Mouse (Mus musculus) olfactory bulb, adult 2 months (tissue): ENCODE data around the gene Sln. TPM values are rescaled to one million over a fixed set of nuclear protein-coding genes. Genes with fewer than 3 reads are reported as not detected.
A peak's percentile ranks its signal among the peaks of the same experiment; 100 is the strongest.

Experiments
- H3K27ac ChIP-seq: fragments of 200-500 bp; 2 replicates; pipeline ENCODE4 v1.5.1; 2012; ENCODE audit warnings: low read depth, low read length; ENCODE audit not compliant: insufficient read depth
- H3K4me1 ChIP-seq: fragments of 200-500 bp; 2 replicates; pipeline ENCODE4 v1.6.1; 2012; ENCODE audit warnings: low read length; ENCODE audit not compliant: control insufficient read depth, insufficient read depth
- H3K4me3 ChIP-seq: fragments of 200-500 bp; 2 replicates; pipeline ENCODE4 v1.5.1; 2012; ENCODE audit warnings: mild to moderate bottlenecking, low read depth, low read length, moderate library complexity; ENCODE audit not compliant: insufficient read depth
- CTCF ChIP-seq: fragments of 200-500 bp; IDR thresholded peaks from 2 replicates; pipeline ENCODE4 v1.5.1; 2012; ENCODE audit warnings: low read depth, mild to moderate bottlenecking, low read length, moderate library complexity; ENCODE audit not compliant: insufficient read depth
- POLR2A ChIP-seq: fragments of 200-500 bp; IDR thresholded peaks from 2 replicates; pipeline ENCODE4 v1.6.1; 2012; ENCODE audit warnings: mild to moderate bottlenecking, low read depth, low read length, moderate library complexity; ENCODE audit not compliant: insufficient read depth
- WGBS: fragments of 180-500 bp; shearing (Covaris S2); methylation state at CpG from one replicate; pipeline ENCODE4 v1.1.7; 2018; 5-methylcytosine and 5-hydroxymethylcytosine counted together
- polyA plus RNA-seq: library from polyadenylated mRNA; stranded (reverse); fragments of >200 nt; gene quantifications from 2 replicates; pipeline ENCODE4 v1.2.4, GENCODE M21; 2012; ENCODE audit warnings: low replicate concordance; ENCODE audit not compliant: missing spikeins, insufficient read depth, insufficient read length

The Sln gene
- polyA plus RNA-seq, result not detected in 2 replicates

DNA sequence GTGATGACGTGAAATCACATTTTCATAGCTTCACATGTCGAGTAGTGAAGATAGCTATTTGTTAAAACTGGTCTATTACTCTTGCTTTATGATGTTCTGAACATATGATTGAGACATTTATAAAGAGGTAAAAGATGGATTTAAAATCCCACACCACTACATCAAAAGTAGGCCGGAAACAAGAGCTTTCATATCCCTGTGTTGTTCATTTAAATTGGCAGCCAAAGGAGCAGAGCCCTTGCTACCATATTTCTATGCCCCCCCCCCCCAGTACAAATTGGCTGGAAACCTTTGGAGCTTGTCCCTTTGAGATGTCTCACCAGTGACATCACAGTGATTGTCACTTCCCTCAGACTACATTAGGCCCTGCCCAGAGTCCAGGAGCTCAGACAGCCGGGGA is at the start of gene Sln:
TSS of gene Sln (plus strand) at position 301 of the 400 bp plus-strand sequence.
- Histone ChIP-seq H3K4me3 (no peak within 1 kb of the TSS), H3K27ac (no peak within 1 kb of the TSS), H3K4me1 (peaks cover 3% of the 10 kb centered on the region; the same call in 1 of the 2 replicates)
- 87% methylated on average over 4 of the region's 4 CpGs for WGBS
- TF ChIP-seq POLR2A (no peak), CTCF (no peak)

DNA sequence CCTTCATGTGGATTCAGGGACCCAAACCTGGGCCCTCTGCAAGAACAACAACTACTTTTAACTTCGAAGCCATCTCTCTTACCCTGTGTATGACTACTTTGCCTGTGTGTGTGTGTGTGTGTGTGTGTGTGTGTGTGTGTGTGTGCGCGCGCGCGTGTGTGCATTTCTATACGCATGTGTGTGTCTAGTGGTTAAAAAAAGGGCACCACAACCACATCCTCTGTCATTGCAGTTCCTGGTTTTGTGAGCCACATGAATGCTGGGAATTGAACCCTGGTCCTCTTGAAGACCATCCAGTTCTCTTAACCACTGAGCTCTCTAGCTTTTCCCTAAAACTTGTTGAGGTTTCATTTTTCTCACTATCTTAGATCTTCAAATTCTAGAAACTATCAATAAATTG is 47.0 kb upstream of the Sln start:
- no peak overlapping the region for H3K27ac ChIP-seq
- H3K4me1 ChIP-seq, result no peaks in the 10 kb centered on the region
- no peak overlapping the region for H3K4me3 ChIP-seq
- WGBS, result 98% methylated on average over 7 of the region's 7 CpGs
- TF ChIP-seq POLR2A (no peak), CTCF (no peak)

DNA sequence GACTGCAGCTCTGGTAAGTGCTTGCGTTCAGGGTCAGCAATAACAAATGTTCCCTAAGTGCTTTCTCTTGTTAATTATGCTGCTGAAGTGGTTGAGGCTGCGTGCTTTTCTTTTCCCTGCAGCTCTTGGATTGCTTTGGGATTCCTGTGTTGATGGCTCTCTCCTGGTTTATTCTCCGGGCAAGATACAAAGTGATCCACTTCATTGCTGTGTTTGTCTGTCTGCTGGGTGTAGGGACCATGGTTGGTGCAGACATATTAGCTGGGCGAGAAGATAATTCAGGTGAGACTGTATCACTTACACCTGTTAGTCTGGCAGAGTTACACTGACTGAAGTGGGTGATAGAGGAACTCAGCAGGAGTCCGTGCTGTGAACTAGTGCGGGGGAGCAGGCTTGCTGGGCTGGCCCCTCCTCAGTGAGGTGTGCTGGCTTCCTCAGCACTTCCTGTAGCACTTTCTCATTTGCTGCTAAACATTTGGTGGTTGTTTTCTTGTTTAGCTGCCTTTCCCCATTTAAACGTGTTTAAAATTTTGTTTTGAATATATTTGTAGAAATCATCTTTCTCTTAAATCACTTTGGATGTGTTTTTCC is 43.4 kb upstream of the Sln start:
- no peak overlapping the region for H3K4me3 ChIP-seq
- TF ChIP-seq POLR2A (no peak), CTCF (no peak)
- 33% methylated on average over 7 of the region's 7 CpGs for WGBS

DNA sequence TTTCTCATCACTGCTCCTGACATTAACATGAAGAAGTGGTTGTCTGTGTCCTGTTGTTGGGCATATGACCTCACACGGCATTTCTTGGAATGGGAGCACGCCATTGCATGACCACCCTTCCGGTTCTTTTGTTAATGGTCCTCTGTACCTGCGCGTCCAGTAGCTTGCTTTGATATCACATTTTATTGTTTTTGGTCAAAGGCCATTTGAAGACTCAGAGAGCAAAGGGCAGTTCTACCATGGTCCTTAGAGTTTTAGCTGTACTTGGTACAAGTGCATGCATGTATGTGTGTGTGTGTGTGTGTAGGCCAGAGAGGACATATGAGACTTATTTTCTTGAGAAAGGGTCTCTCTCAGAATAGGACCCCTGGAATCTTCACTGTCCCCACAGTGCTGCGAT is 36.5 kb upstream of the Sln start:
- Histone ChIP-seq H3K4me3 (no peak overlapping the region), H3K4me1 (no peaks in the 10 kb centered on the region), H3K27ac (no peak overlapping the region)
- TF ChIP-seq POLR2A, result no peak
- TF ChIP-seq CTCF, result no peak
- 94% methylated on average over 6 of the region's 6 CpGs for WGBS

More for the DNA sequence above, 43.4 kb upstream of the Sln start:
- no peaks in the 10 kb centered on the region for H3K4me1 ChIP-seq
- no peak overlapping the region for H3K27ac ChIP-seq

DNA sequence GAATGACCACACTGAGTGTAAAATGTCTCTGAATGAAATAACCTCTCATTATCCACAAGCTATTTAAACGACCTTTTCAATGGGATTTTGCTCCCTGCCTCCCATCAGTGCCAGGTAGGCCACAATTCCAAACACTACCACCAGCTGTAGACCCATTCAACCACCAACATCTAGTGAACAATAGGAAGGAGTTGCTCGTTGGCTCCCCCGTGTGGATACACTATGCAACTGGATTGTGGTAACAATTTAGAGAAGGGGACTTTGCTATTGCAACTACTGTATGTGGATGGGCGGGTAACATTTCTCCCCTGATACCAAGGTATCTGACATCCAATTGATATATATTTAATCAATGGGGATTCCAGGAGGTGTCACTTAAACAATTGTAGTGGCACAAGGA is 31.2 kb upstream of the Sln start:
- Histone ChIP-seq H3K27ac (no peak overlapping the region), H3K4me1 (no peaks in the 10 kb centered on the region), H3K4me3 (no peak overlapping the region)
- 34% methylated on average over 4 of the region's 4 CpGs for WGBS
- TF ChIP-seq CTCF, result no peak
- TF ChIP-seq POLR2A, result no peak

DNA sequence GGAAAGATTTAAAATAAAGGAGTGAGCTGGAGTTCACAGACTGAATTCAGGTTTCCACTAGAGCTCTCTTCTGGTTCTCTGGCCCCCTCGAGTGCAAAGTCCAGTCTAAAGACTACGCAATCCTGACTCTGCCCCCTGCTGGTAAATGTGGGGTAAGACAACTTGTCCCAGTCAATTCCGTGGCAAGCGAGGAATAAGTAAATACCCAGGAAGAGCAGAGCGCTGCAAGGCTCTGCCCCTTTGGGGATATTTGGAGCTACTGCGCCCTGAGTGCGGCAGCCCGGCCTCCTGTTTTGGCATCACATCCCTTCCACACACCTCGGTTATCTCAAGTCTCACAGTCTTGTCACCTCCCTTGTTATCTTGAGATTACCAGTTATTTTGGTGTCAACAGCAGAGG is 24.6 kb upstream of the Sln start:
- TF ChIP-seq POLR2A, result no peak
- TF ChIP-seq CTCF, result 0 out of 2 replicates have a peak, but pooled peaks have one; percentile 38
- no peak overlapping the region for H3K27ac ChIP-seq
- WGBS, result 4% methylated on average over 9 of the region's 9 CpGs

DNA sequence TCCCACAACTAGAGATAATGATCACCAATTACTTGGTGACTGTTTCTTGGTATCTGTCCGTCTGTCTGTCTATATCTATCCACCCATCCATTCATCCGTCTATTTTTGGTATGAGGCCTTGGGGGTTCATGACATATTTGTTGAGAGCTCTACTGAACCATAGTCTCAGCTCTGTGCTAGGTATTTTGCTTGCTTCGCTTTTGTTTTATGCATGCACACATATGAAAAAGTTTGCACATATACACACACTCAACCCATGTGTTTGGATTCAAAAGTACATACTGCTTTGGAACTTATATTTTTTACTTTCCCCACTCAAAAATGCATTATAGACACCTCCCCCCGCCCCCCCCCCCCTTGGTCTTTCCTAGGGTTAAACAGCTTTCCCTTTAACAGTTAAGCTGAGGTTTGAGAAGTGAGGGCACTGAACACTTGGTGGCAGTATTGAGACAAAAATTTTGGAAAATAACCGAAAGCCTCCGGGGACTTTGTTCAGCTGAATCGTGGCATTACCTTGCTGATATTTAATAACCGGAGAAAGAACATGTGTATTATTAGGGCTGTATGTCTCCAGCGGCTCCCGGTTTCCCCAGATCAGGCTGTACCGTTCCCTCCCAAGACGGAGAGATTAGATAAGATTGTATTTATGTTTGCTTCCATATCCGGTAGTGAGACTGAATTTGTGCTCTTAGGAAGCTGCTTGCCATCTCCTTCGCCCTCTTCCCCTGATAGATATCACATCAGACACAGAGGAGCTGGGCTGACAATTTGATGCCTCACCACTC is 20.7 kb upstream of the Sln start:
- Histone ChIP-seq H3K4me1 (no peaks in the 10 kb centered on the region), H3K4me3 (peak overlapping the region; percentile 47), H3K27ac (peak overlapping the region; percentile 85; the same call in 1 of the 2 replicates)
- TF ChIP-seq POLR2A (no peak), CTCF (no peak)
- whole genome bisulfite sequencing, result 14% methylated on average over 14 of the region's 14 CpGs

More for the DNA sequence above, 24.6 kb upstream of the Sln start:
- no peak overlapping the region for H3K4me3 ChIP-seq
- no peaks in the 10 kb centered on the region for H3K4me1 ChIP-seq

DNA sequence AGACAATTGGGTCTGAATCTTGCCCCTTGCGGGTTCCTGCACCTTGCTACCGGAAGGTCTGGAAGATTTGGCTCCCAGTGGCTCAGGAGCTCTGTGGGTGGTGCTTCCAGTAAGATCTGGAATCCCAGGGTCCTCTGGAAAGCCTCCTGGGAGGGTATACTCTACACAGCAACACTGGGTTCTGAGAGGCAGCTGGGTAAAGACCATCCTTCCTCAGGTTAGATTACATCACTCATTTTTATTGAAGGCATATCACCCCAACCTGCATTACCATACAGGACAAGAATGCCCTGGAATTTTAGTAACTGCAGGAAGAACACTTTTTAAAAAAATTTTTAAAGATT is 20.1 kb upstream of the Sln start:
- Histone ChIP-seq H3K4me3 (peak overlapping the region; percentile 47), H3K27ac (peak overlapping the region; percentile 85; the same call in 1 of the 2 replicates), H3K4me1 (no peaks in the 10 kb centered on the region)
- 6% methylated on average over 2 of the region's 2 CpGs for WGBS
- TF ChIP-seq CTCF, result no peak
- no peak for TF ChIP-seq POLR2A

DNA sequence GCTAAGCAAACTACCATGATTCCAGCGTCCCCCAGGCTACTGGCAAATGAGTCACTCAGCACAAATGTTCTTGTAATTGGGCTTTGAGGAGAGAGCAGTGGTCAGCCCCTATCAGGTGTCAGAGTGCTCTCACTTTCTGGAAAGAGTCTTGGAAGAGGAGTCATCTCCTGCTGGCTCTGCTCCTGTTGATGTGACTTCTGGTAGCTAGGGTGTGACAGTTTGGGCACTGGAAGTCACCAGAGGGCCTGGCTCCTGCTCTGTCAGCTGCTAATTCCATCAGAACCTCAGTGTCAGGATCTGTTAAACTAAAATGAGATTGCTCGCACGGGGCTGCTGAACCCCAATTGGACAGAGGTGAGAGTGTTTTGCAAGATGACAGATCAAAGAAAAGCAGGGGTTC is 14.9 kb upstream of the Sln start:
- Histone ChIP-seq H3K4me1 (no peaks in the 10 kb centered on the region), H3K27ac (no peak overlapping the region), H3K4me3 (no peak overlapping the region)
- TF ChIP-seq CTCF, result no peak
- TF ChIP-seq POLR2A, result no peak
- WGBS, result 79% methylated on average over 3 of the region's 3 CpGs
